ENCODE assay signal across 11 mouse cellular contexts in the genomic region with DNA sequence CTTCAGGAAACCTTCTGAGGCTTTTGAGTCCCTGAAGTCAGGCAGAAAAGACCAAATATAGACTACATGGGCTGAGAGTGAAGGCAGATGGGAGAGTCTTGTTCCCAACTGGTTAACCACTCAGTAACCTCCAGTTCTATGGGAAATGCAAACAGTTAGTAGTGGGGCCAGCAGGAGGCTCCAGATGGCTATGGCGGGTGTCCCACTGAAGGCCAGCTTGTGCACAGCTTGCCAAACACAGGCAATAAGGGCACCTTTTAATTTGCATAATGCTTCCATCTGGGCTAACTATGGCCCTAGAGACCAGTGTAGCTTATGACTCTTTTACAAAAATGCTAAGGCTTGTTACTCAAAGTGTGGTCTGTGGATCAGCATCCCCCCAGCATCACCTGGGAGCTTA.
DNase-seq lines count a peak whose midpoint lies in the region; ATAC-seq and TF ChIP-seq lines count a peak whose summit lies in the region.
"Had no signal": no experiment of that assay in that cellular context is flagged by ENCODE, and none has a peak within 500 bp of the region (broad histone marks: within the 10 kb centered on the region; RNA-seq: fewer than 3 reads in every experiment).

No protein-coding gene starts in this region.

- no peak overlapping the region for H3K4me3 ChIP-seq in midbrain, postnatal 0 days (ENCODE audit: low read depth, low read length)
- no peak overlapping the region for H3K4me3 ChIP-seq in midbrain, embryonic 11.5 days (ENCODE audit: low read depth, low read length)
- no peak overlapping the region for H3K4me3 ChIP-seq in forebrain, embryonic 15.5 days
- H3K4me3 ChIP-seq in embryonic facial prominence, embryonic 10.5 days = no peak overlapping the region
- H3K4me3 ChIP-seq: heart, embryonic 12.5 days; limb, embryonic 13.5 days; megakaryocyte, embryonic 14.5 days had no signal

- no peaks in the 10 kb centered on the region for H3K4me1 ChIP-seq in midbrain, postnatal 0 days (ENCODE audit: insufficient read depth, low read length)
- 0 out of 2 replicates have a peak, but pooled peaks cover 4% of the 10 kb centered on the region for H3K4me1 ChIP-seq in midbrain, embryonic 11.5 days (ENCODE audit: control insufficient read depth, insufficient read depth, low read length)
- peaks cover 8% of the 10 kb centered on the region; the same call in 1 of the 2 replicates for H3K4me1 ChIP-seq in forebrain, embryonic 15.5 days
- peaks cover 24% of the 10 kb centered on the region for H3K4me1 ChIP-seq in embryonic facial prominence, embryonic 10.5 days

- no peaks in the 10 kb centered on the region for H3K9me3 ChIP-seq in midbrain, postnatal 0 days (ENCODE audit: low read length)
- no peaks in the 10 kb centered on the region for H3K9me3 ChIP-seq in midbrain, embryonic 11.5 days (ENCODE audit: control insufficient read depth, low read length)
- no peaks in the 10 kb centered on the region for H3K9me3 ChIP-seq in forebrain, embryonic 15.5 days
- no peaks in the 10 kb centered on the region for H3K9me3 ChIP-seq in embryonic facial prominence, embryonic 10.5 days
- H3K9me3 ChIP-seq: heart, embryonic 12.5 days; limb, embryonic 13.5 days had no signal

- 57% methylated on average over 1 of the region's 1 CpGs for WGBS in midbrain, postnatal 0 days
- WGBS in midbrain, embryonic 11.5 days = 65% methylated on average over 1 of the region's 1 CpGs
- WGBS in forebrain, embryonic 15.5 days = 46% methylated on average over 1 of the region's 1 CpGs
- WGBS in embryonic facial prominence, embryonic 10.5 days = 79% methylated on average over 1 of the region's 1 CpGs

- H3K4me2 ChIP-seq in midbrain, postnatal 0 days (ENCODE audit: low read depth, low read length, poor library complexity, severe bottlenecking) = no peak overlapping the region
- H3K4me2 ChIP-seq in midbrain, embryonic 11.5 days = no peak overlapping the region
- no peak overlapping the region for H3K4me2 ChIP-seq in forebrain, embryonic 15.5 days (replicated peaks)
- H3K4me2 ChIP-seq: heart, embryonic 12.5 days; limb, embryonic 13.5 days had no signal

- H3K27ac ChIP-seq in midbrain, postnatal 0 days (ENCODE audit: low read depth, low read length) = no peak overlapping the region
- H3K27ac ChIP-seq in midbrain, embryonic 11.5 days (ENCODE audit: low read depth, low read length) = no peak overlapping the region
- peak overlapping the region; percentile 53 for H3K27ac ChIP-seq in forebrain, embryonic 15.5 days (replicated peaks)
- H3K27ac ChIP-seq in embryonic facial prominence, embryonic 10.5 days (replicated peaks) = no peak overlapping the region
- H3K27ac ChIP-seq: limb, embryonic 13.5 days had no signal

- peak; percentile 8; the same call in 1 of the 2 replicates for TF ChIP-seq CTCF in midbrain, postnatal 0 days (IDR thresholded peaks at IDR 0.05)

- H3K9ac ChIP-seq in midbrain, postnatal 0 days (replicated peaks; ENCODE audit: low read length, poor library complexity, severe bottlenecking) = no peak overlapping the region
- no peak overlapping the region for H3K9ac ChIP-seq in midbrain, embryonic 11.5 days (ENCODE audit: low read length)
- H3K9ac ChIP-seq in forebrain, embryonic 15.5 days (replicated peaks) = no peak overlapping the region
- H3K9ac ChIP-seq: heart, embryonic 12.5 days; limb, embryonic 13.5 days had no signal

- no peaks in the 10 kb centered on the region for H3K36me3 ChIP-seq in midbrain, postnatal 0 days (ENCODE audit: insufficient read depth, low read length)
- H3K36me3 ChIP-seq in midbrain, embryonic 11.5 days (ENCODE audit: control insufficient read depth, insufficient read depth, low read length) = no peaks in the 10 kb centered on the region
- no peaks in the 10 kb centered on the region for H3K36me3 ChIP-seq in forebrain, embryonic 15.5 days
- no peaks in the 10 kb centered on the region for H3K36me3 ChIP-seq in embryonic facial prominence, embryonic 10.5 days (replicated peaks)
- H3K36me3 ChIP-seq: heart, embryonic 12.5 days; limb, embryonic 13.5 days had no signal

- no peaks in the 10 kb centered on the region for H3K27me3 ChIP-seq in midbrain, postnatal 0 days (ENCODE audit: insufficient read depth, low read length)
- no peaks in the 10 kb centered on the region for H3K27me3 ChIP-seq in midbrain, embryonic 11.5 days (ENCODE audit: control insufficient read depth, insufficient read depth, low read length)
- no peaks in the 10 kb centered on the region for H3K27me3 ChIP-seq in forebrain, embryonic 15.5 days
- no peaks in the 10 kb centered on the region for H3K27me3 ChIP-seq in embryonic facial prominence, embryonic 10.5 days (replicated peaks; ENCODE audit: low read depth, poor library complexity, severe bottlenecking)
- H3K27me3 ChIP-seq: limb, embryonic 13.5 days had no signal

- no peak for DNase-seq in frontal cortex, postnatal 25 days (ENCODE audit: low spot score in 2 of 2)
- DNase-seq in midbrain, postnatal 0 days (ENCODE audit: low spot score) = peak; percentile 72
- no peak for DNase-seq in midbrain, embryonic 11.5 days (ENCODE audit: low spot score, missing footprints)
- peak; percentile 67 to 81 for DNase-seq in layer of hippocampus, postnatal 36 days
- DNase-seq in embryonic facial prominence, embryonic 10.5 days (ENCODE audit: low spot score) = no peak
- no peak for DNase-seq in yolk sac, embryonic 10.5 days (ENCODE audit: low spot score)

- 0 out of 2 replicates have a peak, but pooled peaks have one; percentile 24 for ATAC-seq in frontal cortex, adult (ENCODE audit: low TSS enrichment)
- no peak for ATAC-seq in midbrain, postnatal 0 days (ENCODE audit: low FRiP score)
- ATAC-seq in midbrain, embryonic 11.5 days (ENCODE audit: low FRiP score) = no peak
- ATAC-seq in forebrain, embryonic 15.5 days (replicated peaks) = peak; percentile 82

Comparison
In these comparisons a context has a peak if more than half of its experiments do, and no peak if none do; other contexts are left out.
1. DNase-seq: peak in midbrain, postnatal 0 days (single experiment) and layer of hippocampus, postnatal 36 days (2 of 2); none in frontal cortex, postnatal 25 days (0 of 2), midbrain, embryonic 11.5 days (single experiment), embryonic facial prominence, embryonic 10.5 days (single experiment) and yolk sac, embryonic 10.5 days (single experiment).
2. ATAC-seq: peak in frontal cortex, adult (single experiment) and forebrain, embryonic 15.5 days (single experiment); none in midbrain, postnatal 0 days (single experiment) and midbrain, embryonic 11.5 days (single experiment).